Comparison of ENCODE assay signal across 8 mouse cellular contexts in genomic region chr9:66275267-66275991, GRCm38 (mm10).
A peak's percentile ranks its signal among the peaks of the same experiment; 100 is the strongest.
DNase-seq lines count a peak whose midpoint lies in the region; ATAC-seq lines count a peak whose summit lies in the region.

No protein-coding gene starts in this region.

- peaks cover 13% of the 10 kb centered on the region for H3K4me1 ChIP-seq in hindbrain, embryonic 16.5 days (ENCODE audit: control insufficient read depth, insufficient read depth, low read depth, low read length)
- H3K4me1 ChIP-seq in stomach, embryonic 14.5 days (ENCODE audit: control insufficient read depth, insufficient read depth, low read length) = peaks cover 18% of the 10 kb centered on the region

- ATAC-seq in hindbrain, embryonic 16.5 days = peak; percentile 56; the same call in 1 of the 2 replicates
- ATAC-seq in stomach, embryonic 14.5 days (ENCODE audit: insufficient number of reproducible peaks, insufficient read depth, low FRiP score, low read depth) = peak; percentile 33; the same call in 1 of the 2 replicates

- peak; percentile 28 for DNase-seq in MN1 (ENCODE audit: low spot score)
- DNase-seq in cerebellum, adult 8-10 months = peak; percentile 38
- peak; percentile 54 to 82 for DNase-seq in frontal cortex, adult 2 months (ENCODE audit: extremely low spot score in 1 of 2, low spot score in 1 of 2)
- peak; percentile 53 for DNase-seq in left cerebral cortex, adult 11 months (ENCODE audit: low spot score)
- DNase-seq in lung, postnatal 36 days = peak; percentile 29
- DNase-seq in ovary, postnatal 36 days (ENCODE audit: low spot score) = no peak

- peak overlapping the region; percentile 42 for H3K9ac ChIP-seq in hindbrain, embryonic 16.5 days (ENCODE audit: low read depth, low read length)
- H3K9ac ChIP-seq in stomach, embryonic 14.5 days (replicated peaks; ENCODE audit: low read depth, low read length) = no peak overlapping the region

- H3K36me3 ChIP-seq in hindbrain, embryonic 16.5 days (ENCODE audit: control insufficient read depth, insufficient read depth, low read length) = no peaks in the 10 kb centered on the region
- H3K36me3 ChIP-seq in stomach, embryonic 14.5 days (ENCODE audit: control insufficient read depth, insufficient read depth, low read length) = no peaks in the 10 kb centered on the region

- H3K9me3 ChIP-seq in hindbrain, embryonic 16.5 days (ENCODE audit: control insufficient read depth, low read length) = no peaks in the 10 kb centered on the region
- no peaks in the 10 kb centered on the region for H3K9me3 ChIP-seq in stomach, embryonic 14.5 days (ENCODE audit: control insufficient read depth, low read depth, low read length)

- peak overlapping the region; percentile 50 for H3K4me2 ChIP-seq in hindbrain, embryonic 16.5 days (ENCODE audit: low read length)
- H3K4me2 ChIP-seq in stomach, embryonic 14.5 days (replicated peaks; ENCODE audit: low read depth, low read length) = peak overlapping the region; percentile 5; the same call in 1 of the 2 replicates

- H3K27me3 ChIP-seq in hindbrain, embryonic 16.5 days (replicated peaks; ENCODE audit: control insufficient read depth, insufficient read depth, low read length) = no peaks in the 10 kb centered on the region
- H3K27me3 ChIP-seq in stomach, embryonic 14.5 days (ENCODE audit: control insufficient read depth, insufficient read depth, low read length) = no peaks in the 10 kb centered on the region

- peak overlapping the region; percentile 52 for H3K27ac ChIP-seq in hindbrain, embryonic 16.5 days (ENCODE audit: low read depth, low read length)
- peak overlapping the region; percentile 73 for H3K27ac ChIP-seq in stomach, embryonic 14.5 days (ENCODE audit: low read length)

- H3K4me3 ChIP-seq in hindbrain, embryonic 16.5 days (ENCODE audit: low read length) = peak overlapping the region; percentile 19
- H3K4me3 ChIP-seq in stomach, embryonic 14.5 days (ENCODE audit: low read depth, low read length) = peak overlapping the region; percentile 8; the same call in 1 of the 2 replicates

- WGBS in hindbrain, embryonic 16.5 days = under 1% methylated on average over 15 of the region's 15 CpGs
- 6% methylated on average over 15 of the region's 15 CpGs for WGBS in stomach, embryonic 14.5 days
